Mouse (Mus musculus): ENCODE results near the gene Tcf25. TPM values are rescaled to one million over a fixed set of nuclear protein-coding genes. Genes with fewer than 3 reads are reported as not detected.

The Tcf25 gene
- total RNA-seq, 2 experiments from 2014 or later, result 543 to 593 TPM

GRCm38 (mm10) chr8:123347293-123347692, 26.3 kb upstream of the Tcf25 start:
- DNase-seq (ENCODE audit: low spot score in 2 of 2), result no peak
- intact Hi-C loops (cut with DNase I), result no loop called here

- intact Hi-C loops (cut with DNase I), result no loop called here
- DNase-seq (ENCODE audit: low spot score in 2 of 2), result no peak
Measured at GRCm38 (mm10) chr8:123348237-123348843, 25.2 kb upstream of the Tcf25 start.

- intact Hi-C loops (cut with DNase I), result no loop called here
- DNase-seq (ENCODE audit: low spot score in 2 of 2), result no peak
Measured at GRCm38 (mm10) chr8:123349073-123349472, 24.5 kb upstream of the Tcf25 start.

GRCm38 (mm10) chr8:123352118-123352517, 21.4 kb upstream of the Tcf25 start:
- DNase-seq (ENCODE audit: low spot score in 2 of 2), result no peak
- intact Hi-C loops (cut with DNase I), result loop anchor here (2.0 kb wide), 1 partner anchor 33 kb away; the partner anchor contains the start of gene Fanca

GRCm38 (mm10) chr8:123352786-123353185, 20.8 kb upstream of the Tcf25 start:
- intact Hi-C loops (cut with DNase I), result loop anchor here (2.0 kb wide), 1 partner anchor 34 kb away; the partner anchor contains the start of gene Fanca
- DNase-seq (ENCODE audit: low spot score in 2 of 2), result no peak

- intact Hi-C loops (cut with DNase I), result loop anchor here (2.0 kb wide), 1 partner anchor 34 kb away; the partner anchor contains the start of gene Fanca
- DNase-seq (ENCODE audit: low spot score in 2 of 2), result no peak
Measured at GRCm38 (mm10) chr8:123353216-123353615, 20.3 kb upstream of the Tcf25 start.

- intact Hi-C loops (cut with DNase I), result loop anchor here (2.0 kb wide), 1 partner anchor 40 kb away; no protein-coding TSS in a partner anchor
- DNase-seq (ENCODE audit: low spot score in 2 of 2), result peak; percentile 74 to 85
Measured at GRCm38 (mm10) chr8:123361082-123361739, 12.3 kb upstream of the Tcf25 start.

- DNase-seq (ENCODE audit: low spot score in 2 of 2), result peak; percentile 92 to 93
- intact Hi-C loops (cut with DNase I), result no loop called here
Measured at GRCm38 (mm10) chr8:123374239-123374578, 656 bp downstream of the Tcf25 start.

GRCm38 (mm10) chr8:123375701-123376100, 2.1 kb downstream of the Tcf25 start:
- DNase-seq (ENCODE audit: low spot score in 2 of 2), result no peak
- intact Hi-C loops (cut with DNase I), result no loop called here

GRCm38 (mm10) chr8:123376106-123376505, 2.6 kb downstream of the Tcf25 start:
- no peak for DNase-seq (ENCODE audit: low spot score in 2 of 2)
- intact Hi-C loops (cut with DNase I), result no loop called here

- intact Hi-C loops (cut with DNase I), result no loop called here
- DNase-seq (ENCODE audit: low spot score in 2 of 2), result no peak
Measured at GRCm38 (mm10) chr8:123381711-123382110, 8.2 kb downstream of the Tcf25 start.

- intact Hi-C loops (cut with DNase I), result no loop called here
- DNase-seq (ENCODE audit: low spot score in 2 of 2), result no peak
Measured at GRCm38 (mm10) chr8:123382516-123382915, 9.0 kb downstream of the Tcf25 start.

GRCm38 (mm10) chr8:123384883-123385540, 11.5 kb downstream of the Tcf25 start:
- no peak for DNase-seq (ENCODE audit: low spot score in 2 of 2)
- intact Hi-C loops (cut with DNase I), result no loop called here

GRCm38 (mm10) chr8:123387041-123387440, 13.5 kb downstream of the Tcf25 start:
- DNase-seq (ENCODE audit: low spot score in 2 of 2), result no peak
- intact Hi-C loops (cut with DNase I), result no loop called here

- DNase-seq (ENCODE audit: low spot score in 2 of 2), result no peak
- intact Hi-C loops (cut with DNase I), result no loop called here
Measured at GRCm38 (mm10) chr8:123387801-123388200, 14.2 kb downstream of the Tcf25 start.

GRCm38 (mm10) chr8:123389026-123389425, 15.5 kb downstream of the Tcf25 start:
- DNase-seq (ENCODE audit: low spot score in 2 of 2), result no peak
- intact Hi-C loops (cut with DNase I), result no loop called here

- intact Hi-C loops (cut with DNase I), result no loop called here
- no peak for DNase-seq (ENCODE audit: low spot score in 2 of 2)
Measured at GRCm38 (mm10) chr8:123398308-123398707, 24.8 kb downstream of the Tcf25 start.

GRCm38 (mm10) chr8:123401936-123402335, 28.4 kb downstream of the Tcf25 start:
- no peak for DNase-seq (ENCODE audit: low spot score in 2 of 2)
- intact Hi-C loops (cut with DNase I), result no loop called here

GRCm38 (mm10) chr8:123402730-123403326, 29.3 kb downstream of the Tcf25 start:
- intact Hi-C loops (cut with DNase I), result no loop called here
- DNase-seq (ENCODE audit: low spot score in 2 of 2), result no peak

- DNase-seq (ENCODE audit: low spot score in 2 of 2), result no peak
- intact Hi-C loops (cut with DNase I), result no loop called here
Measured at GRCm38 (mm10) chr8:123404521-123404920, 31.0 kb downstream of the Tcf25 start.

All from left cerebral cortex, postnatal 36 days (tissue).